Mouse (Mus musculus) forelimb bud, embryonic 11.5 days (tissue): ENCODE measurements around the gene Ccdc9b.
A peak's percentile ranks its signal among the peaks of the same experiment; 100 is the strongest.

Experiments used
- DNase-seq: peaks from one replicate; pipeline ENCODE4 v3.0.0-alpha.2; 2012; ENCODE audit warnings: low read depth, low spot score

Gene Ccdc9b

DNA sequence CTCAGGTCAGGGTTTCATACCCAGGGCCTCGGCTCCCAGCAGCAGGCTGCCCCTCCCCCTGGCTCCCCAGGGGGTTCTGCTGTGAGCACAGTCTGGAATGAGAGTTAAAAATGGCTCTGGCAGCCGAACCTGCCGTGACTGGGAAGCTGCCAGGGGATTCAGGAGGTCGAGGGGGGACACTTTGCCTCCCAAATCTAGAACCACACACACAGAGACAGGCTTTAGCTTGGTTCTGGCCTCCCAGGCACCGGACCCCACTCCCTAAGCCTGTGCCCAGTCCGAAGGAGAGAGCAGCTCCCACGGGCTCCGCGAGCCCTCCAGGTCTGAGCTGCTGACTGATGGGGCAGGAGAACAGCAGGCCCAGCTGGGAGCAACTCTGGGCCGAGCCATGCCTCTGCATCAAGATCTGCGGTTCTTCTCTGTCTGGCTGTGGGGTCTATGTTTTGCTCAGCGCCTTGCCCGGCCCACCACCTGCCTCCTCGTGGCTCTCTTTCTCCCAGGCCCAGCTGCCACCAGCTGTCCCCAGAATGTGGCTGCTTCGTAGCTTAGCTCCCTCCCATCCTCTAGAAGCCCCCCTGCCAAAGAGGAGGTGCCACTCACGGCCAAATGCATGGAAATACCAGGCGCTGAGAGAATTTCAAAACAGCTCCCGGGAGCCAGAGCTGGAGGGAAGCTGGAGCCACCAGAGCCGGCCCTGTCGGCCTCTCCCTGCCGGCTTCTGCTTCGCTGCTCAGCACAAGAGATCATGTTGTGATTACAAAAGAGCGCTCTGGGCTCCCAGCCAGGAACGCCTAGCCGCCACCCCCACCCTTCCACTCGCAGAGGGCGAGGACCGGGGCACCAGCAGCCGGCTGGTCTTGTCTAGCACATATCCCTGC is at the start of gene Ccdc9b:
Gene Ccdc9b (minus strand): TSS at position 756 of the 878 bp plus-strand sequence.
- no peak for DNase-seq

DNA sequence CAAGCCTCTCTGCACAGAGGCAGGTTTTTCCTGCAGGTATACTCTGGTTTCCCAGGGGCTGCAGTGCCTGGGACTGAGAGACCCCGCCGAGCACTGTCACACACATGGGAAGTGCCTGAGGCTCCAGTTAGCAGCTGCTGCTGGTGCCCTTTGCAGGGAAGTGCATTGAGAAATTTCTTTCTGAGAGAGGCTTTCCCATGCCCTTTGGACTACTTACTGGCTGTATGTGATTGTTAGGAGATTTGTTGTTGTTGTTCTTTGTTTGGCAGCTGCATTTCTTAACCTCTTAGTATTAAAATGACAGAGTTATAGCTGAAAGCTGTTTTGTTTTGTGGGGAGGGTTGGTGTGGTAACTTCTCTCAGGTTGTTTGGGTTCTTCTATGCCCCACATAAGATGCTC is 48.4 kb upstream of the Ccdc9b start:
- DNase-seq = no peak

DNA sequence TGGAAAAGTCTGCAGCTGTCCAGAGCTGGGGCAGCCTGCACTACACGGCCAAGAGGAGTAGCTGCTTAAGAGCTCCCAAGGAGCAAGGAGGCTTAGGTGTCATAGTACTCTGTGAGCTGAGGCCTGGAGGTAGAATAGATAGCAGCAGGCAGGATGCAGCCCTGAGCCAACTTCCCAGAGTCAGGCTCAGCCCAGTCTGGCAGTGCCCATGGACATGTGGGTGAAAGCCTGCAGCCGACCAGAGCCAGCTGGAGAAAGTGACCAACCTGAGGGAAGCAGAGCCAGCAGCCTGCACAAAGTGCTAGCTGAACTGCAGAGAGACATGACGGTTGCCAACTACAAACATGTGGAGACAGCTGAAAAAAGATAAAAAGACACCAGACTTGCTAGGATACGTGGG is 44.4 kb upstream of the Ccdc9b start:
- DNase-seq = no peak

DNA sequence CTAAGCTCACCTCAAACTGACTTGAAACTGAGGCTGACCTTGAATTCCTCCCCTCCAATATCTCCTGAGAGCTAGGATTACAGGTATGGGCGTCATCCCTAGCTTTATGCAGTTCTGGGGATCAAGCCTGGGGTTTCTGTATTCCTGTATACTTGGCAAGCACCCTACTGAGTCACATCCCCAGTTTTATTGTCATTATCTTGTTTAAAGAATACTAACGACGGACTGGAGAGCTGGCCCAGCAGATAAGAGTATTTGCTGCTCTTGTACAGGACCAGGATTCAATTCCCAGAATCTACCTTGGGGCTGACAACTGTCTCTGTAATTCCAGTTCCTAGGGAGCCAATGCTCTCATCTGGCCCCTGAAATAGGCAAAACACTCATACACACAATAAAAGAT is 43.3 kb upstream of the Ccdc9b start:
- DNase-seq = no peak

DNA sequence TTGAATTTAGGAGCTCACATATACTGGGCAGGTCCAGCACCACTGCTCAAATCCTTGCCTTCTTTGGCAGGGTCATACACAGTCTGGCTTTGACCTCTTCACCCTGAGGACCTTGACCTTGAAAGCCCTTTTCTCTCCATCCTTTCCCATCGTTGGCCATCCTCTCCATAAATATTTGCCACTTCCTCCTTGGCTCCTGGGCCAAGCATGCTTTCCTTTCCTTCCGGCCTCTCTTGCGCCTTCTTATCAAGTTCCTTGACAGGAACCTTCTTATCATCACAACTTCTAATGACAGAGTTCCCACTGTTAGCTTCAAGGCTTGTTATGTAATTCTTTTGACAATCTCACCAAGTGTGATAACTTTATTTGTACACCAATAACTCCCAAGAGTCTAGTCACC is 42.7 kb upstream of the Ccdc9b start:
- DNase-seq = no peak

DNA sequence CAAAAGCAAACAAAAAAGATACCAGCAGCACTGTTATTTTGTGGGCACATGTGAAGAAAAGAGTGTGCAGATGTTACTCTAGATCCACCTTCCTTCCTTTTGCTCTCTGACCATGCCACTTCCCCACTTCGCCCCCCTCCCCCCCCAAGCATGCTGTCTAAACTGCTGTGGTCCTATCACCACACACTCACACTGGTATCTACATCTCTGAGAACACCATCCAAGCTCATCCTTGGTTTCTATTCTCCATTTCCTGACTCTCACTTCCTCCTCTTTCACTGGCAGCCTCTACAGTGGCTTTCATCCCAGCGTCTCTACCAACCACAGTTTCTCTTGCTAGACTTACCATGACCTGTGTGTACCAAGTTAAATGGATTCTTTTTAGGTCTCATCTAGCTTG is 42.0 kb upstream of the Ccdc9b start:
- DNase-seq = no peak

DNA sequence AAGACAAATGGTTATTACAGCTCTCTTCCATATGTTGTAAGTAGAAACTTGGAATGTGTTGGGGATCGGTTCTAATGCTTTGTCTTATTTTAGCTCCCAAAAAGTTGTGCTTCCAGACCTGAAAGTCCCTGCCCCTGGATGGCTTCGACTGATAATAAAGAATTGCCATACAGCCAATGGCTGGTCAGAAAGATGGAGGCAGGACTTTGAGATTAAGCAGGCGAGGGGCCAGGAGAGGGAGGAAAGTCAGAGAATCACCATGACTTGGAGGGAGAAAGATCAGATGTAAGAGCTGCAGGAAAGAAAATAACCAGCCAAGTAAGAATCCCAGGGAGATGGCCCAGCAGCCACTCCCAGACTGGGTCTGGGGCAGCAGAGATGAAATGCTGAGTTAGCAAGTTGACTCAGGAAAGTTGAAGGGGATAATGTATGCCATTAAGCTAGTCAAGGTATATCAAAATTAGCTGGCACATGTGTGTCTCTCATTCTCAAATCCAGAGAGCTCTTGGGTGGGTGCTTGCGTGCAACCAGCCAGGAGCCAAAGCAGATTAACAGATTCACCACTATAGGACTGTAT is 40.2 kb upstream of the Ccdc9b start:
- DNase-seq = no peak

DNA sequence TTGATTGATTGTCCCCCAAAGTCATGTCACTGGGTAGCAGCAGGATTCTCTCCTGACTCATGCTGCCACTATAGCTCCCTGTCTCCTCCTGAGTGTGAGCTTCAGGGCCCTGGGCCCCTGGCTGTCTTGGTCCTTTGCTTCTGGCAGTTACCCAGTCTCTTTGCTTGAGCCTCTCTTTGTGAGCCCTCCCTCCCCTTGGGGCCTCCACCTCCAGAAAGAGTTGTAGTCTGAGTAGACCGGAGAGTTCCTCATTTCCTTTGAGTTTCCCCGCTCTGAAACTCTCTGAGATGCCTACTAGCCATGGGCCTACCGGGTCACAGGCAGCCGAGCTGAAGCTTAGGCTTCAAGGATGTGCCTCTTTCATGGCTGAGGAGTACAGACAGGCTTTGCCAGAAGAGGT is 31.2 kb upstream of the Ccdc9b start:
- no peak for DNase-seq

DNA sequence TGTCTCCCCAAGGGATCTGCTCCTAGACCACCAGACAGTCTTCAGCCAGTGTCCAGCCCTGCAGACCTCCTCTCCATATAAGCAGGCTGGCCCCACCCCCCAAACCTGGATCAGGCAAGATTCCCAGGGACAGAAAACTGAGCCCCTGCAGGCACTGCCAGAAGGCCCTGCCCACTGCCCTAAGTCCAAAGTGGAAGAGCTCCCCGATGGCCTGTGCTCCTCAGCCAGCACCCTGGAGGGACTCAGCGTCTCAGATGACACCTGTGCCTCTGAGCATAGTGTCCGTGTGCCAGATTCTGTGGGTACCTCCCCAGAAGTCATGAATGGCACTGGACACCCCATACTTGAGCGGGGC is 29.8 kb upstream of the Ccdc9b start:
- DNase-seq = no peak

DNA sequence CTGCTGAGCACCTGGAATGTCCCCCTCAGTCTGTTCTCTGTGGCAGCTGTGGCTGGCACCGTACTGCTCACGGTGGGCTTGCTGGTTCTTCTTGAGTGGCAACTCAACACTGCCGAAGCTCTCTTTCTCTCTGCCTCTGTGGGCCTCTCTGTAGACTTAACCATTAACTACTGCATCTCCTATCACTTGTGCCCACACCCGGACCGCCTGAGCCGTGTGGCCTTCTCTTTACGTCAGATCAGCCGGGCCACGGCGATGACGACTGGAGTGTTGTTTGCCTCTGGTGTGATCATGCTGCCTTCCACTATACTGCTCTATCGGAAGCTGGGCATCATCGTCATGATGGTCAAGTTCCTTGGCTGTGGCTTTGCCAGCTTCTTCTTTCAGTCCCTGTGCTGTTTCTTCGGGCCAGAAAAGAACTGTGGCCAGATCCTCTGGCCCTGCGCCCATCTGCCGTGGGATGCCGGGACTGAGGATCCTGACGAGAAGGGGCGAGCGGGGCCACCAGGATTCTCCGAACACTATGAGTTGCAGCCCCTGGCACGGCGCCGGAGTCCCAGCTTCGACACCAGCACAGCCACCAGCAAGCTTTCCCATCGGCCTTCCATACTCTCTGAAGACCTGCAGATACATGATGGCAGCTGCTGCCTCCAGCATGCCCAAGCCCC is 29.3 kb upstream of the Ccdc9b start:
- DNase-seq = no peak

DNA sequence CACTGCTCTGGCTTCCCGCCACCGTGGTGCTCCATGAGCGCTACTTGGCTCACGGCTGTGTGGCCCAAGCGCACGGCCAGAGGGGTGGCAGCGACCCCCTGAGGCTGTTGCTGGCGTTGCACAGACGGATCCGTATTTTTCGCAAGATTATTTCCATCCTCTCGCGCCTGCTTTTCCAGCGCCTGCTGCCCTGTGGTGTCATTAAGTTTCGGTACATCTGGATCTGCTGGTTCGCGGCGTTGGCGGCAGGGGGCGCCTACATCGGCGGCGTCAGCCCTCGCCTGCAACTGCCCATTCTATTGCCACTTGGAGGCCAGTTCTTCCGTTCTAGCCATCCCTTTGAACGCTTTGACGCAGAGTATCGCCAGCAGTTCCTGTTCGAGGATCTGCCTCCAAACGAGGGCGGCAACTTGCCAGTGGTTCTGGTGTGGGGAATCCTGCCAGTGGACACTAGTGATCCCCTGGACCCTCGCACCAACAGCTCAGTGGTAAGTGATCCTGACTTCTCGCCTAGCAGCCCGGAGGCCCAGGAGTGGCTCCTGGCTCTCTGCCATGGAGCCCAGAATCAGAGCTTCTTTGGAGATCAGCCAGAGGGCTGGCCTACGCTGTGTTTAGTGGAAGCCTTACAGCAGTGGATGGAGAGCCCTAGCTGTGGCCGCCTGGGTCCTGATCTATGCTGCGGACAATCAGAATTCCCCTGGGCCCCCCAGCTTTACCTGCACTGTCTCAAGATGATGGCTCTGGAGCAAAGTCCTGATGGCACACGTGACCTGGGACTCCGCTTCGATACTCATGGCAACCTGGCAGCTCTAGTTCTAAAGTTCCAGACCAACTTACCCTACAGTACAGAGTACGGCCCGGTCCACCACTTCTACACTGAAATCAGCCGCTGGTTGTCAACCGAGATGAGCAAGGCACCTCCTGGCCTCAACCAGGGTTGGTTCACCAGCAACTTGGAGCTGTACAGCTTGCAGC is 28.4 kb upstream of the Ccdc9b start:
- DNase-seq = peak; percentile 72

DNA sequence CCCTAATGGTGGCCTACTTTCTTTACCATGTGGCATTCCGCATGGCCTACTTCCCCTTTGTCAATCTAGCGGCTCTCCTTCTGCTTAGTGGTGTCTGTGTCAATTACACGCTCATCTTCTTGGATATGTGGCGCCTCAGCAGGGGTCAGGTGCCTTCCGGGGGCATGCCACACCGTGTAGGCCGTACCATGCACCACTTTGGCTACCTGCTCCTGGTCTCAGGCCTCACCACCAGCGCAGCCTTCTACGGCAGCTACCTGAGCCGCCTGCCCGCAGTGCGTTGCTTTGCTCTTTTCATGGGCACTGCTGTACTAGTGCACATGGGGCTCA is 27.7 kb upstream of the Ccdc9b start:
- DNase-seq = no peak

DNA sequence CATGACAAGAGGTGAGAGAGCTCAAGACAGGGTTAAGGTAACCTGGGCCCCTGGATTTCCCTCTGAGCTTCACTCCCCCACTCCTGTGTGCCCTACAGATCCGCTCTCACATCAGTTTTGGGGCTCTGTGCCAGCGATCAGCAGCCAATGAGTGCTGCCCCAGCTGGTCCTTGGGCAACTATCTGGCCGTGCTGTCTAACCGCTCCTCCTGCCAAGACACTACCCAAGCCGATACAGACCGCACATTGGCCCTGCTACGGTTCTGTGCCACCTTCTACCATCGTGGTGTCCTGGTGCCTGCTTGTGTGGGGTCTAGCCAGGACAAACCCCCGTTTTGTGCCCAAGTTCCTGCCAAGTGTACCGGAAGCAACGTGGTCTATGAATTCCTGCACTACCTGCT is 27.0 kb upstream of the Ccdc9b start:
- no peak for DNase-seq

DNA sequence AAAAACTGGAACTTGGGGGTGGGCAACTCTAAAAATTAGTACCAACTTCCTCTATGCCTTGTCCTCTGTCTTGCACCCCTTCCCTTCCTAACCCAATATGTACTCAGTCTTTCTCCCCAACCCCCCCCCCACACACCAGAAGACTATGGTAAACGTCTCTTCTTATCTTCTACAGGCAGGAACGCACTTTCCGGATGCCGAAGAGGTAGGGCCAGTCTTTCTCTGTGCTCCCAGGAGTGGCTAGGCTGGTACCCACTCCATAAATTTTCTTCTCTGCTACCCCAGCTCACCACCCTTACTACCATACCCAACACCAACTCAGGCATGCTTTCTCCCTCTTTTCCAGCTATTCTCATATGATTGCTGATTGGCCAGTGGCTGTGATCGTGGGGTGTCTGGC is 24.1 kb upstream of the Ccdc9b start:
- DNase-seq = no peak

DNA sequence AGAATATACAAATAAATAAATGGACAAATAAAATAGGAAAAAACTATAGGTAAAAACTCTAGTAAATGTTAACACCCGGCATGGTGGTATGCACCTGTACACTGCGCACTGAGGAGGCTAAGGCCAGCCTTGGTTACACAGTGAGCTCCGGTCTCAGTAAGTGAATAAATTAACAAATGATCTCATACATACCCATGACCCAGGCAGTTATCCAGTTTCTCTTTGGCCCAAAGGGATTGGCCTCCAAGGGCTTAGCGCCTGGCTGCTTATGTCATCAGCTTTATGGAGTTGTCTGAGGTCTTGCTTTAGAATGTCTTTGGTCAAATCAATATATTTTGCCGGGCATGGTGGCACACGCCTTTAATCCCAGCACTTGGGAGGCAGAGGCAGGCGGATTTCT is 21.2 kb upstream of the Ccdc9b start:
- no peak for DNase-seq

DNA sequence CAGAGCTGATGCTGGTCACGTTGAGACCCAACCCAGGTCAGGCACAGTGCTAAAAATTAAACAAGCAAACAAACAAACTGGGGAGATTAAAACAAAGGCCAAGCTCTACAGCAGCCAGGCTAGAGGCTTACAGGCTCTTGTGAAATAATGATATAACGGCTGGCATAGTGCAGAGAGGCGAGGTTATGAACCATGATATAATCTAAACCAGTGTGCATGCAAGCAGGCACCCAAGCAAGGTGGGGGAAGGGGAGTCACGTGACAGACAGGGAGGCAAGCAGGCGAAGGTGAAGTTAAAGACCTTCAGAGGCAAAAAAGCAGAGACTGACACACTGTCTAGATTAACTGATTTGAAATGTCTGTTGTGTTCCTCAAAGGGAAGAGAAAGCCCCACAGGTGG is 20.6 kb upstream of the Ccdc9b start:
- DNase-seq = no peak

DNA sequence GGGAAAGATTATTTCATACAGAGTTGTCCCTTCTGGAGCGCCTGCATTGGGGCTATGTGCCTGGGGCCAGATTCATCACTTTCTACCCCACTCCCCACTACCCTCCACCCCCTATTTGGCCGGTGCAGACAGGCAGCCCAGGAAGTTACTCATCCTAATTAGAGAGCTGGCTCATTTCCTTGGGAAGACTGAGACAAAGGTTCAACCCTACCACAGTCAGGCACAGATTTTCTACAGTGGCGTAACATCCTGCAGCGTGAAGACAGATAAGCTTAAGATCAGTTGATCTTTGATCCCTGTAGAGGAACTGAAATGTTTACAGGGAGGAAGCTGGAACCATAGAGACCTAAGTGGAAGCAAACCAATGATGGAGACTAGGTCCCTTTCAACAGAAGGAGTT is 19.8 kb upstream of the Ccdc9b start:
- DNase-seq = no peak

DNA sequence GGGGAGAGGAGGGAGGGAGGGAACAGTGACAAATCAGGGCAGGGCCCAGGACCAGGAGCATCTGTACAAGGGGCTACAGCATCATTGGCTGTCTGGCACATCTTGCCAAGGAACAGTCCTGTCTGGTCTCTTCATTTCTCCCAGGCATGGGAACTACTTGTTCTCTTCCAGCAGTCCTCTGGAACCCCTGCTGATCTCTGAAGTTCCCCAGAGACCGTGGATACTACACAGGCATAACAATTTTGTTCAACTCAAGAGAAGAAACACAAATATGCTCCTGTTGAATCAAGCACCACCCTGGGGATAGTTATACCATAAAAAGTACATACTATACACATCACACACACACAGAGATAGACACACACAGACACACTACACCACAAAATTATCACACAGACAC is 18.7 kb upstream of the Ccdc9b start:
- DNase-seq = no peak

DNA sequence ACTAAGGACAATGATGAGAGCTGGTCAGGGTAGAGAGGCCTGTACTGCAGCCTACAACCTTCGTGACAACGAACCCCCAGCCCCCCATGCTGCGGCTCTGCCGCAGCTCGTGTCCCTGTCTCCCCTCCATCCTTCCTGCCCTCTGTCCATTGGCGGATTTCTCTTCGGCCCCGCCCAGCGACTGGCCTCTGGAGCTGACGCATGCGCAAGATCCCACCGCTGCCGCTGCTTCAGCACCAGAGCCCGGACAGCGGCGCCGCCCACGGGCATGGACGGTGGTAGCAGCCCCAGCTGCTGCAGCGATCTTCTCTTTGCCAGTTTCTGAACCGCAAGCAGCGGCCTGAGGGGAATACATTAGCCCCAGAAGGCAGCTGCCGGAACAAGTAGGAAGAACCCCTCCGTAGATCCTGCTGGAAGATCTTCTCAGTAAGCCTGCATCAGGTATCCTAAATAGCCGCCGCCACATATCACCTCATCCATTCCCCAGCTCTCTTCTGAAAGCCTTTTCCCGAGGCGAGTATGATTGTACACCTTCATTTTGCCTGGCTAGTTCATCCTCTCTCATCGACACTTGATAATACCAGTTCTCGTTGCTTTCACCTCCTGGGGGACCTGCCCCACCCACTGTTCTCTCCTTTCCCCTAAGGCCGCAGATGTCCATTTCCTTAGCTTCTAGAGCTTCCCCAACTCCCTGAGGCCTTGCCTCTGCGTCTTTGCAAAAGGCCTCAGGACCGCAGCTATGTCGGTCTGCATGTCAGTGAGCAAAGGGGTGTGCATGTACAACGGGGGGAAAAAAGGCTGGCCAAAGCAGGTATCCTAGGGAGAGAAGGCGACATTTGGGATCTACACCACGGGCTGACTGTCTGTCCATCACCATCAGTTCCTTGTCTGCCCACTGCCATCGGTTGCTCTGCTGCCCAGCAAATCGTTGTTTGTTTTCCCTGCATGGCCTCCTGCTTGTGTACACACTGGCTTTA is 17.3 kb upstream of the Ccdc9b start, which contains the start of gene Disp2:
Gene Disp2 (plus strand): TSS at position 216 of the 977 bp plus-strand sequence.
- DNase-seq = peak; percentile 92

DNA sequence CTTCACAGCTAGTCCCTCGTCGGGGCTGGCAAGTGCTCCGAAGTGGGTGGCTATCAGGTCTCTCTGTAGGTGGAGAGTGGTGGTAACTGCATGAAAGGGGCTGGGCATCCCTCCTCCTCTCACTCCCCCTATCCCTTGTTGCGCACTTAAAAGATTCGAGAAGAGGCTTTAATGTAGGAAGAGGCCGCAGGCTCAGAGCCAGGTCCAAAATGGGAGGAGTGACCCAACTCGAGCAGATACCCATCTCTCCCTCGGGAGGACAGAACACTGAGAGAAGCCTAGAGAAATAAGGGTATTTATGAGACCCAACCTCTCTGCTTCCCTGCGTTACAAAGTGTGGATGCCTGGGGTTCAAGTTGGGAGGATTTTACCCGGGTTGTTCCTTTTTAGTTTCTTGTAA is 16.6 kb upstream of the Ccdc9b start:
- DNase-seq = no peak

DNA sequence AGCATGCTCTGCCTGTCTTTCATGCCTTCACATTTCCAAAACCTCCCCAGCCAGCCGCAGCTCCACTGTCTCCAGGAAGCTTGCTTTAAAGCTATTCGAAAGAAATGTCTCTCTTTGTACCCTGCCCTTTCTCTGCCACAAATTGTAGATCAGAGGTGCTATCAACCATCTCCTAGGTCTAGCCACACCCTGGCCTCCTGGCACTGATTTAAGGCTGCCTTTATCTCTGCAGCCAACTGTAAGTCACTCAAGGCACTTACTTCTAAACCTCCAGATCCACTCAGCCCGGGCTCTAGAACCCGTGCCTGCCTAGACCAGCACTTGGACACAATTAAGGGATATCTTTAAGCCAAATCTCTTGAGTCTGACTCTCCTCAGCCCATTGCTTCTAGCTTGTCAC is 16.0 kb upstream of the Ccdc9b start:
- no peak for DNase-seq
